Mouse (Mus musculus) megakaryocyte, embryonic 14.5 days (primary cell): Measurements from ENCODE around the gene Brinp1.

ENCODE experiments used
- FLI1 ChIP-seq: IDR thresholded peaks from 2 replicates; pipeline ENCODE4 v1.6.1; 2012; ENCODE audit warnings: low read length, inconsistent platforms, mixed read lengths
- GATA1 ChIP-seq: IDR thresholded peaks from 3 replicates; pipeline ENCODE4 v1.6.1; 2012; ENCODE audit warnings: mixed read lengths, low read length, inconsistent platforms, borderline replicate concordance

DNA sequence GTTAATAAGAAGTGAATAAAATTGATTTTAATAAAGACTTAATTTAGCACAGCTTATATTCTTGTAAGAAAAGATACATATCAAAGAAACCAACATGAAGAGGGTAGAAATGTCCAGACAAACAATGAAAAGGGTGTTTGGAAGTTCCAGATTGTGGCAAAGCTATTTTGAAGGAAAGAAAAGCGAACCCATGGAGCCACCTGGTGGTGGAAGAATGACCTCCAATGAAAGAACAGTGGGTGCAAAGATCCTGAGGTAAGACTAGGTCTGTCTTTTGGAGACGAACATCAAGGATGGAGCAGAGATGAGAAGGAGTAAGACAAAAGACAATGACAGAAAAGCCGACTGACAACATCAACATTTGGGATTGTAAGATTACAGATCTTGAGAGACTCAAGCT is 108.2 kb downstream of the Brinp1 start:
- TF ChIP-seq GATA1 (no peak), FLI1 (no peak)
